Mouse (Mus musculus) lung, postnatal 0 days (tissue): ENCODE results near the gene Nbeal1.

Source experiments
- CTCF ChIP-seq: IDR thresholded peaks from 2 replicates; pipeline ENCODE4 v1.5.1; 2016; ENCODE audit warnings: antibody characterized with exemption, mild to moderate bottlenecking
- EP300 ChIP-seq: IDR thresholded peaks from 2 replicates; pipeline ENCODE4 v1.6.1; 2016; ENCODE audit warnings: antibody characterized with exemption, mild to moderate bottlenecking, control low read depth

DNA sequence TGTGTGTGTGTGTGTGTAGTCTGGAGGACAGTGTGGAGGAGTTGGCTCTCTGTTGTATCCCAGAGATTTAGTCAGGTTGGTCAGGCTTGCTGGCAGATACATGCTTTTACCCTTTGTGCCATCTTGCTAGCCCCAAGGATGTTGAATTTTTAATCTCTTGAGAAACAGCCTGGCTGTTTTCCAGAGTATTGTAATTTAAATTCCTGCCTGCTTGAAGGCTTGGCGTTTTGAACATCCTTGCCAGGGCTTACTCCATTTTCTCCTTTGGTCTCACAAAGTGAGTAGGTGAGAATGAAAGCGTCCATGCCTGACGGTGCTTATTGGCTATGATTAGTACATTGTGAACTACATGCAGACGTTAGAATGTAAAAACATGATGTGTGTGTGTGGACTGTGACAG, 18.6 kb downstream of the Nbeal1 start:
- TF ChIP-seq CTCF: no peak
- TF ChIP-seq EP300: no peak
